Mouse (Mus musculus) layer of hippocampus, postnatal 14 days (tissue): Measurements from ENCODE around the gene Neurod4. TPM values are rescaled to one million over a fixed set of nuclear protein-coding genes. Genes with fewer than 3 reads are reported as not detected.
"Not testable (repeated sequence)": the region's sequence is repeated elsewhere in the genome, so short reads cannot be mapped to it uniquely, and the experiment has no call there.

ENCODE experiments used
- DNase-seq, 2 experiments: peaks; one replicate each; pipeline ENCODE4 v3.0.0; 2021 to 2022; ENCODE audit warnings: low spot score in 2 of 2, mixed read lengths in 1 of 2
- long read RNA-seq, 2 experiments: library from polyadenylated mRNA; stranded (forward); transcript quantifications; one replicate each; pipeline ENCODE4 v2.0.0; 2021
- total RNA-seq, 2 experiments: library from RNA; stranded (reverse); gene quantifications; 2 replicates each; pipeline ENCODE4 v1.2.3; 2021

The Neurod4 gene
- under 1 TPM; 0.19 to 0.30 TPM for total RNA-seq
- long read RNA-seq, experiment 1, result 0 reads
- long read RNA-seq, experiment 2, partial matches to known transcripts, result 0 of 2 reads
- long read RNA-seq, experiment 2, other reads (novel, unspliced or antisense), result 0 of 2 reads

GRCm38 (mm10) chr10:130280066-130280465 lies at the start of gene Neurod4:
TSS of gene Neurod4 (minus strand) at chr10:130280240.
- DNase-seq, result no peak

- no peak for DNase-seq
Measured at GRCm38 (mm10) chr10:130324243-130324642, 44.2 kb upstream of the Neurod4 start.

- no peak for DNase-seq
Measured at GRCm38 (mm10) chr10:130322637-130323036, 42.6 kb upstream of the Neurod4 start, which contains the start of gene Tespa1. TSS of gene Tespa1 (plus strand) at chr10:130322870.

GRCm38 (mm10) chr10:130322062-130322461 lies 42.0 kb upstream of the Neurod4 start:
- no peak for DNase-seq

- no peak for DNase-seq
Measured at GRCm38 (mm10) chr10:130320715-130321114, 40.7 kb upstream of the Neurod4 start.

- DNase-seq, result no peak
Measured at GRCm38 (mm10) chr10:130318720-130319119, 38.7 kb upstream of the Neurod4 start.

GRCm38 (mm10) chr10:130315846-130316245 lies 35.8 kb upstream of the Neurod4 start:
- DNase-seq, result no peak

- DNase-seq, result no peak
Measured at GRCm38 (mm10) chr10:130314110-130314829, 34.2 kb upstream of the Neurod4 start.

GRCm38 (mm10) chr10:130313531-130313930 lies 33.5 kb upstream of the Neurod4 start:
- no peak for DNase-seq

GRCm38 (mm10) chr10:130311534-130312227 lies 31.6 kb upstream of the Neurod4 start:
- DNase-seq, result no peak

GRCm38 (mm10) chr10:130304138-130304537 lies 24.1 kb upstream of the Neurod4 start:
- DNase-seq, result not testable (repeated sequence)

GRCm38 (mm10) chr10:130298748-130299147 lies 18.7 kb upstream of the Neurod4 start:
- DNase-seq, result peak; percentile 16 to 21

GRCm38 (mm10) chr10:130293741-130294408 lies 13.8 kb upstream of the Neurod4 start:
- DNase-seq, result no peak

- no peak for DNase-seq
Measured at GRCm38 (mm10) chr10:130288007-130288406, 8.0 kb upstream of the Neurod4 start.

GRCm38 (mm10) chr10:130287201-130287600 lies 7.2 kb upstream of the Neurod4 start:
- peak in 1 of 2 experiments; percentile 9 for DNase-seq

GRCm38 (mm10) chr10:130281982-130282449 lies 2.0 kb upstream of the Neurod4 start:
- no peak for DNase-seq

- no peak for DNase-seq
Measured at GRCm38 (mm10) chr10:130276496-130276895, 3.5 kb downstream of the Neurod4 start.

GRCm38 (mm10) chr10:130275759-130276158 lies 4.3 kb downstream of the Neurod4 start:
- DNase-seq, result no peak

GRCm38 (mm10) chr10:130263203-130263602 lies 16.8 kb downstream of the Neurod4 start:
- DNase-seq, result peak; percentile 51 to 80

- no peak for DNase-seq
Measured at GRCm38 (mm10) chr10:130259483-130259882, 20.6 kb downstream of the Neurod4 start.

- DNase-seq, result peak; percentile 16 to 44
Measured at GRCm38 (mm10) chr10:130244271-130244670, 35.8 kb downstream of the Neurod4 start.
